ENCODE assay signal across 8 mouse cellular contexts in genomic region chr17:56182975-56183657, GRCm38 (mm10). TPM values are rescaled to one million over a fixed set of nuclear protein-coding genes. Genes with fewer than 3 reads are reported as not detected.
DNase-seq lines count a peak whose midpoint lies in the region; ATAC-seq and TF ChIP-seq lines count a peak whose summit lies in the region.

No protein-coding gene starts in this region.

- in situ Hi-C loops in ES-E14 (cut with MboI; ENCODE audit: low sequenced_read_pairs in 2 of 2, unreplicated experiment in 2 of 2), result no loop called here

- peak; percentile 49; the same call in 1 of the 2 replicates for ATAC-seq in heart, embryonic 11.5 days (replicated peaks; ENCODE audit: insufficient number of reproducible peaks, low FRiP score, low TSS enrichment)
- peak; percentile 49 for ATAC-seq in forebrain, embryonic 15.5 days (replicated peaks)
- ATAC-seq in liver, embryonic 13.5 days (ENCODE audit: low read depth), result peak; percentile 72
- ATAC-seq in stomach, embryonic 14.5 days (ENCODE audit: insufficient number of reproducible peaks, insufficient read depth, low FRiP score, low read depth), result peak; percentile 14; the same call in 1 of the 2 replicates

- peaks cover 15% of the 10 kb centered on the region for H3K36me3 ChIP-seq in heart, embryonic 11.5 days (ENCODE audit: control insufficient read depth, insufficient read depth, low read length)
- H3K36me3 ChIP-seq in ES-E14 (ENCODE audit: control insufficient read depth, insufficient read depth, low read length, poor library complexity, severe bottlenecking), result peaks cover 22% of the 10 kb centered on the region
- H3K36me3 ChIP-seq in forebrain, embryonic 15.5 days, result peaks cover 45% of the 10 kb centered on the region
- peaks cover 61% of the 10 kb centered on the region for H3K36me3 ChIP-seq in liver, embryonic 13.5 days
- H3K36me3 ChIP-seq in stomach, embryonic 14.5 days (ENCODE audit: control insufficient read depth, insufficient read depth, low read length), result peaks cover 41% of the 10 kb centered on the region

- no peaks in the 10 kb centered on the region for H3K27me3 ChIP-seq in heart, embryonic 11.5 days (ENCODE audit: control insufficient read depth, insufficient read depth, low read length)
- no peaks in the 10 kb centered on the region for H3K27me3 ChIP-seq in forebrain, embryonic 15.5 days
- H3K27me3 ChIP-seq in liver, embryonic 13.5 days, result no peaks in the 10 kb centered on the region
- H3K27me3 ChIP-seq in stomach, embryonic 14.5 days (ENCODE audit: control insufficient read depth, insufficient read depth, low read length), result no peaks in the 10 kb centered on the region

- peak overlapping the region; percentile 48 for H3K27ac ChIP-seq in heart, embryonic 11.5 days (ENCODE audit: low read depth, low read length)
- H3K27ac ChIP-seq in ES-E14 (ENCODE audit: insufficient read depth, low read depth, low read length, poor library complexity, severe bottlenecking), result peak overlapping the region; percentile 12; the same call in 1 of the 2 replicates
- H3K27ac ChIP-seq in forebrain, embryonic 15.5 days (replicated peaks), result peak overlapping the region; percentile 61
- peak overlapping the region; percentile 83 for H3K27ac ChIP-seq in liver, embryonic 13.5 days
- H3K27ac ChIP-seq in stomach, embryonic 14.5 days (ENCODE audit: low read length), result peak overlapping the region; percentile 69; the same call in 1 of the 2 replicates

- no peak for DNase-seq in heart, adult 8-10 months (ENCODE audit: low spot score)
- no peak for DNase-seq in ES-E14 (ENCODE audit: low read depth, low spot score)
- peak; percentile 26 for DNase-seq in liver, embryonic 13.5 days
- DNase-seq in cerebellum, adult 8-10 months, result no peak
- no peak for DNase-seq in adipocyte (ENCODE audit: low spot score)

- peak overlapping the region; percentile 75 for H3K4me3 ChIP-seq in heart, embryonic 11.5 days (ENCODE audit: low read depth, low read length)
- peak overlapping the region; percentile 83 to 91 for H3K4me3 ChIP-seq in ES-E14 (ENCODE audit: insufficient read depth in 1 of 2, low read depth in 1 of 2, low read length in 2 of 2, poor library complexity in 1 of 2, severe bottlenecking in 1 of 2)
- peak overlapping the region; percentile 83 for H3K4me3 ChIP-seq in forebrain, embryonic 15.5 days
- peak overlapping the region; percentile 92 for H3K4me3 ChIP-seq in liver, embryonic 13.5 days (replicated peaks)
- peak overlapping the region; percentile 92 for H3K4me3 ChIP-seq in stomach, embryonic 14.5 days (ENCODE audit: low read depth, low read length)

- H3K9me3 ChIP-seq in heart, embryonic 11.5 days (replicated peaks; ENCODE audit: control insufficient read depth, low read length), result no peaks in the 10 kb centered on the region
- no peaks in the 10 kb centered on the region for H3K9me3 ChIP-seq in ES-E14 (ENCODE audit: control insufficient read depth, insufficient read depth, low read depth, low read length)
- H3K9me3 ChIP-seq in forebrain, embryonic 15.5 days, result no peaks in the 10 kb centered on the region
- H3K9me3 ChIP-seq in liver, embryonic 13.5 days (replicated peaks), result no peaks in the 10 kb centered on the region
- H3K9me3 ChIP-seq in stomach, embryonic 14.5 days (ENCODE audit: control insufficient read depth, low read depth, low read length), result no peaks in the 10 kb centered on the region

- peak overlapping the region; percentile 91 for H3K4me2 ChIP-seq in heart, embryonic 11.5 days
- H3K4me2 ChIP-seq in forebrain, embryonic 15.5 days (replicated peaks), result peak overlapping the region; percentile 94
- peak overlapping the region; percentile 80 for H3K4me2 ChIP-seq in liver, embryonic 13.5 days
- H3K4me2 ChIP-seq in stomach, embryonic 14.5 days (replicated peaks; ENCODE audit: low read depth, low read length), result peak overlapping the region; percentile 83

- H3K9ac ChIP-seq in heart, embryonic 11.5 days (ENCODE audit: low read depth, low read length), result peak overlapping the region; percentile 83
- peak overlapping the region; percentile 85 for H3K9ac ChIP-seq in ES-E14 (ENCODE audit: insufficient read depth, low read depth, low read length, poor library complexity, severe bottlenecking)
- H3K9ac ChIP-seq in forebrain, embryonic 15.5 days (replicated peaks), result peak overlapping the region; percentile 80
- peak overlapping the region; percentile 90 for H3K9ac ChIP-seq in liver, embryonic 13.5 days
- peak overlapping the region; percentile 63 for H3K9ac ChIP-seq in stomach, embryonic 14.5 days (replicated peaks; ENCODE audit: low read depth, low read length)

- under 1% methylated on average over 14 of the region's 14 CpGs for WGBS in heart, embryonic 11.5 days (ENCODE audit: insufficient replicate concordance)
- 1% methylated on average over 14 of the region's 14 CpGs for WGBS in forebrain, embryonic 15.5 days
- WGBS in liver, embryonic 13.5 days (ENCODE audit: insufficient replicate concordance), result 0% methylated on average over 14 of the region's 14 CpGs
- 2% methylated on average over 14 of the region's 14 CpGs for WGBS in stomach, embryonic 14.5 days

- peaks cover 10% of the 10 kb centered on the region for H3K4me1 ChIP-seq in heart, embryonic 11.5 days (ENCODE audit: control insufficient read depth, insufficient read depth, low read length)
- peaks cover 3 to 5% of the 10 kb centered on the region in 2 experiments; a peak in 2 of 4 replicates for H3K4me1 ChIP-seq in ES-E14 (ENCODE audit: control insufficient read depth in 2 of 2, insufficient read depth in 2 of 2, low read length in 2 of 2, poor library complexity in 1 of 2)
- H3K4me1 ChIP-seq in forebrain, embryonic 15.5 days, result peaks cover 12% of the 10 kb centered on the region
- peaks cover 37% of the 10 kb centered on the region for H3K4me1 ChIP-seq in liver, embryonic 13.5 days (replicated peaks)
- peaks cover 15% of the 10 kb centered on the region for H3K4me1 ChIP-seq in stomach, embryonic 14.5 days (ENCODE audit: control insufficient read depth, insufficient read depth, low read length)

TF ChIP-seq in ES-E14, 5 proteins besides CTCF, POLR2A, EP300 and RAD21:
- TF ChIP-seq MAFK (IDR thresholded peaks at IDR 0.05; ENCODE audit: insufficient read depth, low read depth, low read length) (no peak), ZC3H11A (IDR thresholded peaks at IDR 0.05; ENCODE audit: borderline replicate concordance, low read depth, low read length) (no peak), HCFC1 (IDR thresholded peaks at IDR 0.05; ENCODE audit: borderline replicate concordance, insufficient read depth, low read length) (no peak), CHD2 (IDR thresholded peaks at IDR 0.05; ENCODE audit: low read depth, low read length) (no peak), ZNF384 (IDR thresholded peaks at IDR 0.05; ENCODE audit: low read depth, low read length) (no peak)
TF ChIP-seq in ES-E14: peak in this region for 0.

RNA-seq across cellular contexts. Expression of gene Mydgf, which starts 0.6 kb away (rescaled TPM):
- 78.6 and 87.8 TPM in 2 replicates for polyA plus RNA-seq in heart, embryonic 11.5 days (2014; fragmentation: Nextera tagmentation; extraction: Ambion mirVana)
- total RNA-seq in heart, adult 8-10 months (2022), result 10 to 100 TPM; 25.5 to 29.8 (median 27.9) TPM
- total RNA-seq in ES-E14 (2012; rRNA removed), result 71.1 and 95.2 TPM in 2 replicates
- 59.7 and 63.2 TPM in 2 replicates for polyA plus RNA-seq in forebrain, embryonic 15.5 days (2015; fragmentation: Nextera tagmentation; extraction: Ambion mirVana)
- polyA plus RNA-seq in liver, embryonic 13.5 days (2015; fragmentation: Nextera tagmentation; extraction: Ambion mirVana), result 59.2 and 66.7 TPM in 2 replicates
- 94.7 and 96.3 TPM in 2 replicates for polyA plus RNA-seq in stomach, embryonic 14.5 days (2014; fragmentation: Nextera tagmentation; extraction: Ambion mirVana)

RNA-seq across cellular contexts. Expression of gene Tnfaip8l1, which starts 20.8 kb away (rescaled TPM):
- polyA plus RNA-seq in heart, embryonic 11.5 days (2014; fragmentation: Nextera tagmentation; extraction: Ambion mirVana), result 4.7 and 6.0 TPM in 2 replicates
- 1 to 10 TPM; 1.2 to 2.1 (median 1.4) TPM for total RNA-seq in heart, adult 8-10 months (2022)
- 1.3 and 1.7 TPM in 2 replicates for total RNA-seq in ES-E14 (2012; rRNA removed)
- polyA plus RNA-seq in forebrain, embryonic 15.5 days (2015; fragmentation: Nextera tagmentation; extraction: Ambion mirVana), result 9.0 and 10.0 TPM in 2 replicates
- 2.7 and 2.9 TPM in 2 replicates for polyA plus RNA-seq in liver, embryonic 13.5 days (2015; fragmentation: Nextera tagmentation; extraction: Ambion mirVana)
- polyA plus RNA-seq in stomach, embryonic 14.5 days (2014; fragmentation: Nextera tagmentation; extraction: Ambion mirVana), result 13.3 and 13.7 TPM in 2 replicates

RNA-seq across cellular contexts. Expression of gene Dpp9, which starts 35.6 kb away (rescaled TPM):
- 21.4 and 23.2 TPM in 2 replicates for polyA plus RNA-seq in heart, embryonic 11.5 days (2014; fragmentation: Nextera tagmentation; extraction: Ambion mirVana)
- 10 to 100 TPM; 42.6 to 51.1 (median 46.6) TPM for total RNA-seq in heart, adult 8-10 months (2022)
- 27.4 and 27.5 TPM in 2 replicates for total RNA-seq in ES-E14 (2012; rRNA removed)
- polyA plus RNA-seq in forebrain, embryonic 15.5 days (2015; fragmentation: Nextera tagmentation; extraction: Ambion mirVana), result 30.7 and 31.2 TPM in 2 replicates
- 19.6 and 23.0 TPM in 2 replicates for polyA plus RNA-seq in liver, embryonic 13.5 days (2015; fragmentation: Nextera tagmentation; extraction: Ambion mirVana)
- 30.2 and 30.5 TPM in 2 replicates for polyA plus RNA-seq in stomach, embryonic 14.5 days (2014; fragmentation: Nextera tagmentation; extraction: Ambion mirVana)

RNA-seq across cellular contexts. Expression of gene Sema6b, which starts 43.0 kb away (rescaled TPM):
- polyA plus RNA-seq in heart, embryonic 11.5 days (2014; fragmentation: Nextera tagmentation; extraction: Ambion mirVana), result 0.11 and 0.33 TPM in 2 replicates
- 10 to 100 TPM in 1 of 4 experiments, 1 to 10 TPM in 3; 5.4 to 10.4 (median 8.6) TPM for total RNA-seq in heart, adult 8-10 months (2022)
- 2.9 and 7.1 TPM in 2 replicates for total RNA-seq in ES-E14 (2012; rRNA removed)
- polyA plus RNA-seq in forebrain, embryonic 15.5 days (2015; fragmentation: Nextera tagmentation; extraction: Ambion mirVana), result 13.6 and 14.2 TPM in 2 replicates
- polyA plus RNA-seq in liver, embryonic 13.5 days (2015; fragmentation: Nextera tagmentation; extraction: Ambion mirVana), result 0.51 and 0.55 TPM in 2 replicates
- 1.1 and 1.3 TPM in 2 replicates for polyA plus RNA-seq in stomach, embryonic 14.5 days (2014; fragmentation: Nextera tagmentation; extraction: Ambion mirVana)

Comparison
In these comparisons a context has a peak if more than half of its experiments do, and no peak if none do; other contexts are left out.
1. ATAC-seq: peak in every context shown above with its lines; median percentile 72 in liver, embryonic 13.5 days; 49 in heart, embryonic 11.5 days; 49 in forebrain, embryonic 15.5 days; 14 in stomach, embryonic 14.5 days.
2. H3K27ac ChIP-seq: peak in every context shown above with its lines; median percentile 83 in liver, embryonic 13.5 days; 69 in stomach, embryonic 14.5 days; 61 in forebrain, embryonic 15.5 days; 48 in heart, embryonic 11.5 days; 12 in ES-E14.